Mouse (Mus musculus) E14TG2a.4 (cell line): ENCODE data around the gene Snrk.

ENCODE experiments used
- H3K27me3 ChIP-seq: 2 replicates; pipeline ENCODE4 v1.6.1; 2014; ENCODE audit warnings: low read length, control low read depth; ENCODE audit not compliant: insufficient read depth
- H3K36me3 ChIP-seq: 2 replicates; pipeline ENCODE4 v1.6.1; 2014; ENCODE audit warnings: low read length, control low read depth; ENCODE audit not compliant: insufficient read depth
- H3K4me1 ChIP-seq: replicated peaks from 2 replicates; pipeline ENCODE4 v1.6.1; 2014; ENCODE audit warnings: low read depth, low read length, control low read depth
- H3K4me3 ChIP-seq: replicated peaks from 2 replicates; pipeline ENCODE4 v1.5.1; 2014; ENCODE audit warnings: mild to moderate bottlenecking, low read length
- H3K9me3 ChIP-seq: 2 replicates; pipeline ENCODE4 v1.6.1; 2014; ENCODE audit warnings: low read length, control low read depth
- CTCF ChIP-seq: conservative IDR thresholded peaks from 2 replicates; pipeline ENCODE4 v1.5.1; 2014; ENCODE audit warnings: low read length
- NANOG ChIP-seq: IDR thresholded peaks from 2 replicates; pipeline ENCODE4 v1.6.1; 2014; ENCODE audit warnings: borderline replicate concordance, low read length, mixed read lengths
- POU5F1 ChIP-seq: IDR thresholded peaks from 2 replicates; pipeline ENCODE4 v1.6.1; 2014; ENCODE audit warnings: low read length, borderline replicate concordance

The Snrk gene

DNA sequence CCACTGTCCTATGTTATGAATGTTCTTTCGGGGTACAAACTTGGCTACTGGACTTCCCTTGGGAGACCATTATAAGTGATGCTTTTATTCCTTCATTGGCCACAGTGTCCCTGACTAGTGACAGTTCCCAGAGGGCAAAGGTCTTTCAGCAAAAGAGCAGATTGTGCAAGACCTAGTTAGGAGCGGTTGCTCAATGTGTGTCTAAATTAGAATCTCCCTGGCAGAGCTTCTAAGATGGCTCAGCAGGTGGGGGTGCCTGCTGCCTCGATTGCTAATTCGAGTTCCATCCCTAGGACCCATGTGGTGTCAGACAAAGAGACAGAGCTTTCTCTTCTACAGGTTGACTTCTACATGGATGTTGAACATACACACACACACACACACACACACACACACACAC, 1.5 kb upstream of the Snrk start:
- no peaks in the 10 kb centered on the region for H3K9me3 ChIP-seq
- TF ChIP-seq CTCF: no peak
- no peak for TF ChIP-seq NANOG
- peaks cover 5% of the 10 kb centered on the region; the same call in 1 of the 2 replicates for H3K27me3 ChIP-seq
- H3K4me1 ChIP-seq: peaks cover 12% of the 10 kb centered on the region
- no peak overlapping the region for H3K4me3 ChIP-seq
- H3K36me3 ChIP-seq: no peaks in the 10 kb centered on the region

DNA sequence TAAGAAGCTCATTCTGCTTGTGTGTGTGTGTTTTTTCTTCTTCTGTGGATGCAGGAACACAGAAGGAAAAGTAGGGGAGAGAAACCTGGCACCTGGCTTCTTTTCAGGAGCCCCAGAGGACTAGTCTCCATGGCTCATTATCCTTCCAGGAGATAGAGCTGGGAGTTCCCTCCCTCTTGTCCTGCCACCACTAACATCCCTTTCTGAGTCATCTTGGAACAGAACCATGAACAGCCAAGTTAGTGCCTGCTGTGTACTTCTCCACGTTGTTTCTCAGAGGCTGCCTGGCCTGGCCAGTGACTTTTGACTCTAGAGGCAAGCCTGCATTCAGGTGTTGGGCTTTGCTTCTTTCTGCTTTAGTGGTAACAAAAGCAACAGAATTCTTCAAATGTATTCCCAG, 707 bp upstream of the Snrk start:
- peaks cover 5% of the 10 kb centered on the region; the same call in 1 of the 2 replicates for H3K27me3 ChIP-seq
- H3K4me3 ChIP-seq: no peak overlapping the region
- H3K9me3 ChIP-seq: no peaks in the 10 kb centered on the region
- no peaks in the 10 kb centered on the region for H3K36me3 ChIP-seq
- peaks cover 12% of the 10 kb centered on the region for H3K4me1 ChIP-seq
- TF ChIP-seq POU5F1 (no peak), CTCF (no peak), NANOG (no peak)

DNA sequence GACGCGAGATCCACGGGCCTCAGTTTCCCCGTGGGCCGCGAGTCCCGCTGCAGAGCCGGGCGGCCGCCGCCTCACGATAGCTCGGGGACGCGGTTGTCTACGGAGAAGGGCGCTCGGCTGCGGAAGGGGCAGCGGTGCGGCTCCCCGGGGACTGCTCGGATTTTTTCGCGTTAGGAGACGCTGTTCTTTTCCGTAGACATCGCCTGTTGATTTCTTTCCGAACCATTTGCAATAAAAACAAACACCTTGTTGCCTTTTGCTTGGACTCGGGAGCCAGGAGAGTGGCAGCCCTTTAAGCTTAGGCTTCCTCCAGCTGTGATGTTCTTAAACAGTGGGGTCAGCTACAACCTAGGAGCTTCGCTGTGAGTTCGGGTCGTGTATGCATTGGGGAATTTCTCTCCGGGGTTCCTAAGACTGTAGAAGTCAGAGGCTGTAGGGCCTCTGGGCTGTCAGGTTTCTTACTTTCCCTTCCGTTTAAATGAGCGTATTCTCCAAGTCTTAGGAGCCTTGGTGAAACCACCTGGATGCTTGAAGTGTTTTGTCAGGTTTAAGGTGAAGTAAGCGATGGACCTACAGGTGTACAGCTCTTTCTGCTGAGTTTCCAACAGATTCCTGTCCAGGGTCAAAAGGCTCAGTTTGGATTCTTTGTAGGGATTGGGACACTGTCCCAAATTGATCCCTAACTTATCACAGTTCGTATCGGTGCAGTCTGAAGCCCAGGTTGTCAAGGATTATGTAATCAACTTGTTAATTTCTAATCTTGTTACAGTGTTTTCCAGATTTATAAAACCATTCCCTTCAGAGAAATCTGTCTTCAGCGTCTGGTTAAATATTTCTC, 845 bp downstream of the Snrk start:
- TF ChIP-seq POU5F1 (no peak), NANOG (no peak), CTCF (no peak)

DNA sequence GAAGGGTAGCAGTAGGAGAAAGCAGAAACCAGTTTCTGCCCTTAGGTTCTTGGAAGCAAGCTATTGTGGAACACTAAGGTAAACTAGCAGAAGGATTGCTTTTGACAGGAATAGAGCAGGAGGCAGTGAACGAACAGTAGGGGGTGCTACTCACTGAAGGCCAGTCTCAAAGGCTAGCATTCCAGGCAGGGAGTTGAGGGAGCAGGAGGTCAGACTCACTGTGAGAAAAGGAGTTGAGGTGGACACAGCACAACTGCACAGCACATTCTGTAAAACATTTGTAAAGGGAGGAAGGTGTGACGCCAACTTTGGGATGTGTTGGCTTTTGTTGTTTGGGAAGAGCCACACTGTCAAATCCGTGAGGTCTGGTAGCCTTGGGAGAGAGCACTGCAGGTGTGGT, 3.0 kb downstream of the Snrk start:
- H3K9me3 ChIP-seq: no peaks in the 10 kb centered on the region
- no peak for TF ChIP-seq NANOG
- no peak for TF ChIP-seq POU5F1
- peak; percentile 55 for TF ChIP-seq CTCF
- no peak overlapping the region for H3K4me3 ChIP-seq
- H3K27me3 ChIP-seq: peaks cover 5% of the 10 kb centered on the region; the same call in 1 of the 2 replicates
- peaks cover 12% of the 10 kb centered on the region for H3K4me1 ChIP-seq
- H3K36me3 ChIP-seq: no peaks in the 10 kb centered on the region

More for the DNA sequence above, 845 bp downstream of the Snrk start:
- peaks cover 12% of the 10 kb centered on the region for H3K4me1 ChIP-seq
- peaks cover 5% of the 10 kb centered on the region; the same call in 1 of the 2 replicates for H3K27me3 ChIP-seq
- H3K9me3 ChIP-seq: no peaks in the 10 kb centered on the region
- H3K4me3 ChIP-seq: peak overlapping the region; percentile 83
- no peaks in the 10 kb centered on the region for H3K36me3 ChIP-seq

DNA sequence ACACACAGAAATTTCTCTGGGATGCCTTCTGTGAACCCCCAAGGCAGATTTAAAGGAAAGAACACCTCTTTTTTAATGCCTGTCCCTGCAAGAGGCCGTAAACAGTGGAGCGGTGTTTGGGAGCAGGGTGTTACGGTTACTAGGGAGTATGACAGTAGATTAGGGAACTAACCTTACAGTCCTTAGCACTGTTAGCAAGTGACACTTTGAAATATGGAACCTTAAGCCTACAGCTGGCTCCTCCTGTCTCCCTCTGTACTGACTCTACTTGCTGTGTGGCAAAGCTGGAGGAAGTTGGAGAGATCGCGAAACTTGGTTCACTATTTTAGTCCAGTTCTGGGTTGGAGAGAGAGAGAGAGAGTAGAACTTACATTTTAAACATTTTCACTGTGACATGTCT, 5.0 kb downstream of the Snrk start:
- TF ChIP-seq NANOG (no peak), POU5F1 (no peak), CTCF (no peak)
- Histone ChIP-seq H3K4me3 (no peak overlapping the region), H3K27me3 (peaks cover 5% of the 10 kb centered on the region; the same call in 1 of the 2 replicates), H3K9me3 (no peaks in the 10 kb centered on the region), H3K4me1 (peaks cover 19% of the 10 kb centered on the region), H3K36me3 (no peaks in the 10 kb centered on the region)

DNA sequence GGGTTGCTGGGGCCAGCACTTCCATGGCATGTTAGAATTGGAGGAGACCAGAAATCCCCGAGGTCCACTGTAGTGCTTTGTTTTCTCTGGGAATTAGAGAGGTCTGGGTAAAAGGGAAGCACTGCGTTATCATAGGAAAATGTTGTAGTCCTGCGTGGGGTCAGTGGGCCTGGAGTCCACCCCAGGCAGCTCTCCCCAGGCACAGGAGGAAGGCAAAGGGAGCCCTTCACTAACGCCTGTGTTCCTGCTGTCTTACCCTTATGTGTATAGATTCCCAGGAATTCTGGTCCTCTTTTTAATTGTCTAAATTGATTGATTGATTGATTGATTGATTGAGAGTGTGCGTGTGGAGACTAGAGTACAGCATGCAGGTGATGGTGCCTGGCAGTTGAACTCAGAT, 6.1 kb downstream of the Snrk start:
- H3K4me1 ChIP-seq: peaks cover 15% of the 10 kb centered on the region
- no peaks in the 10 kb centered on the region for H3K9me3 ChIP-seq
- peaks cover under 1% of the 10 kb centered on the region; the same call in 1 of the 2 replicates for H3K27me3 ChIP-seq
- H3K4me3 ChIP-seq: no peak overlapping the region
- no peaks in the 10 kb centered on the region for H3K36me3 ChIP-seq
- TF ChIP-seq POU5F1 (no peak), CTCF (no peak), NANOG (no peak)

DNA sequence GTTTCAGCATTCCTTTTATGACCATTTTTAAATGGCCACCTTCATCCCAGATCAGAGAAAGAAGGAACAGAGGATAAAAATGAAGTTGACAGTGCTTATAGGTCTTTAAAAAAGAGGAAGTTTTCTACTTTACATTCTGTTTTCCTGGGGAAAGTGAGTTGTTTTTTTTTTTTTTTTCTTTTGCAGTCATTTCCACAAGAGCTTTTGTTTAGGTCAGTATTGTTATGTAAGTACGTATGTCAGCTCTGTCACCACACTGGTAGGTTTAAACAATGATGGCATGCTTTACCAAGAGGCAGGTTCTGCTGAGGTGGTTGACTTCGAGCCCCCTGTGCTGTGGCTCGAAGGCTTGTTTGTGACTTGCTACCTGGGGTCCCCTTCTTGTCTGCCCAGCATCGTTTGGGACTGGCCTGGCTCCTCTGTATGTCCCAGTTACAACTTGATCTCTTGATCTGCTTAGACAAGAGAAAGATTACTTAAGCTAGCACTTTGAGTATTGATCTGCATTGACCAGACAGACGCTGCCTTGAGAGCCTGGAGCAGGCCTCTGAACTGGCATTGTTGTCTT, 8.7 kb downstream of the Snrk start:
- no peaks in the 10 kb centered on the region for H3K36me3 ChIP-seq

DNA sequence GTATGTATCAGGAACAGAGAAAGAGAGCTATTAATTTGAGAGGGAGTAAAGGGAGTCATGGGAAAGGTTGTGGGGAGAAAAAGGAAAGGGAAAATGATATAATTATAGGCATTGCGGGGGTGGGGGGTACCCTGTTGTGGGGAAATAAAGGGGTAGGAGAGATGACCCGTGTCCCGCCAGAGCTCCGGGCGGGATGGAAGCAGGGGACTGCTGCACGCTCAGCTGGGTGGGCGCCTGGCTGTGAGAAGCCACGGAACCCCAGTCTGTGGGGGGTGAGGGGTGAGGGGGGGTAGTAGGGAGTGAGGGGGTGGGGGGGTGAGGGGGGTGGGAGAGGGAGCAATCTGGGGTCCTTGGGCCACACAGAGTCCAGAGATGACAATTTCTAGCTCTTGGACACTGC, 9.7 kb downstream of the Snrk start:
- Histone ChIP-seq H3K27me3 (no peaks in the 10 kb centered on the region), H3K4me1 (0 out of 2 replicates have a peak, but pooled peaks cover 8% of the 10 kb centered on the region), H3K4me3 (no peak overlapping the region), H3K36me3 (no peaks in the 10 kb centered on the region), H3K9me3 (no peaks in the 10 kb centered on the region)
- TF ChIP-seq CTCF: no peak
- TF ChIP-seq NANOG: no peak
- no peak for TF ChIP-seq POU5F1

More for the DNA sequence above, 8.7 kb downstream of the Snrk start:
- Histone ChIP-seq H3K9me3 (no peaks in the 10 kb centered on the region), H3K27me3 (no peaks in the 10 kb centered on the region), H3K4me3 (no peak overlapping the region), H3K4me1 (0 out of 2 replicates have a peak, but pooled peaks cover 8% of the 10 kb centered on the region)
- TF ChIP-seq NANOG: no peak
- TF ChIP-seq CTCF: no peak
- TF ChIP-seq POU5F1: no peak

DNA sequence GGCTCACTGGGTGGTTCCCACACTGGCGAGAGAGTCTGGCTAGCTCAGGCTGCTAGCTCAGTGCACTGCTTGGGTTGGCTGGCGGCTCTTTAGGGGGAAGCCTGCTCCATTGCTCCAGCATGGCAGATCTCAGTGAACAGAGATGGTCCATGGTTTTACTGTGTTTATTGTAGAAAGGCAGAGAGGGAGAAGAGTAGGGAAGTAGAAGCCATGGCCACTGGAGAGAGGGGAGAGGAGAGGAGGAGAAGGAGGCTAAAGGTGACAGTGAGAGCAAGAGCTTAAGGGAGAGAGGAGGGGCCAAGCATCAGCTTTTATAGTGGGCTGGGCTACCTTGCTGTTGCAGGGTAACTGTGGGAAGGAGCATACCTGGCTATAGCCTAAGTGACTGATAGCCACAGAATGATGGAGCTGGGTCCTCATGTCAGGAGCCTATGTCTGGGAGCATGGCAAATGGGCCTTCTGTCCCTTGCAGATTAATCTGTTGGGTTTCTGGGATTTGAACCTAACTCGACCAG, 10.3 kb downstream of the Snrk start:
- no peak for TF ChIP-seq NANOG

More for the DNA sequence above, 10.3 kb downstream of the Snrk start:
- no peaks in the 10 kb centered on the region for H3K27me3 ChIP-seq
- H3K4me1 ChIP-seq: 0 out of 2 replicates have a peak, but pooled peaks cover 8% of the 10 kb centered on the region
- no peaks in the 10 kb centered on the region for H3K9me3 ChIP-seq
- H3K4me3 ChIP-seq: no peak overlapping the region
- no peaks in the 10 kb centered on the region for H3K36me3 ChIP-seq
